18 mouse cellular contexts compared by ENCODE assay signal in genomic region chr19:26143539-26143938, GRCm38 (mm10).
DNase-seq lines count a peak whose midpoint lies in the region; ATAC-seq and TF ChIP-seq lines count a peak whose summit lies in the region.
"Had no signal": no experiment of that assay in that cellular context is flagged by ENCODE, and none has a peak within 500 bp of the region (broad histone marks: within the 10 kb centered on the region; RNA-seq: fewer than 3 reads in every experiment).

No protein-coding gene starts in this region.

- no peak overlapping the region for H3K27ac ChIP-seq in intestine, embryonic 15.5 days
- H3K27ac ChIP-seq in intestine, postnatal 0 days (ENCODE audit: low read depth, low read length): no peak overlapping the region
- H3K27ac ChIP-seq in intestine, embryonic 16.5 days (ENCODE audit: low read length): no peak overlapping the region

- no peaks in the 10 kb centered on the region for H3K9me3 ChIP-seq in intestine, embryonic 15.5 days
- H3K9me3 ChIP-seq in intestine, postnatal 0 days (ENCODE audit: control insufficient read depth): no peaks in the 10 kb centered on the region
- no peaks in the 10 kb centered on the region for H3K9me3 ChIP-seq in intestine, embryonic 16.5 days (ENCODE audit: control insufficient read depth, low read length)

- no peak overlapping the region for H3K9ac ChIP-seq in intestine, embryonic 15.5 days
- H3K9ac ChIP-seq in intestine, postnatal 0 days (ENCODE audit: low read depth, low read length): no peak overlapping the region
- no peak overlapping the region for H3K9ac ChIP-seq in intestine, embryonic 16.5 days (ENCODE audit: low read depth, low read length)

- no peaks in the 10 kb centered on the region for H3K27me3 ChIP-seq in intestine, embryonic 15.5 days (replicated peaks)
- H3K27me3 ChIP-seq in intestine, postnatal 0 days (replicated peaks; ENCODE audit: control insufficient read depth, insufficient read depth, low read length): no peaks in the 10 kb centered on the region
- H3K27me3 ChIP-seq in intestine, embryonic 16.5 days (replicated peaks; ENCODE audit: control insufficient read depth, insufficient read depth, low read length): no peaks in the 10 kb centered on the region
- H3K27me3 ChIP-seq: CH12.LX had no signal

- 73% methylated on average over 2 of the region's 2 CpGs for WGBS in intestine, embryonic 15.5 days
- 25% methylated on average over 2 of the region's 2 CpGs for WGBS in intestine, postnatal 0 days
- 64% methylated on average over 2 of the region's 2 CpGs for WGBS in intestine, embryonic 16.5 days

- H3K4me3 ChIP-seq in intestine, embryonic 15.5 days (replicated peaks): no peak overlapping the region
- H3K4me3 ChIP-seq in intestine, postnatal 0 days (ENCODE audit: low read depth, low read length): no peak overlapping the region
- H3K4me3 ChIP-seq in intestine, embryonic 16.5 days (ENCODE audit: low read length): no peak overlapping the region

- no peak overlapping the region for H3K4me2 ChIP-seq in intestine, embryonic 15.5 days (replicated peaks)
- no peak overlapping the region for H3K4me2 ChIP-seq in intestine, postnatal 0 days (replicated peaks; ENCODE audit: low read depth)
- H3K4me2 ChIP-seq in intestine, embryonic 16.5 days (ENCODE audit: low read depth, low read length): no peak overlapping the region

- H3K4me1 ChIP-seq in intestine, embryonic 15.5 days (replicated peaks): no peaks in the 10 kb centered on the region
- H3K4me1 ChIP-seq in intestine, postnatal 0 days (replicated peaks; ENCODE audit: control insufficient read depth, insufficient read depth, low read length): 0 out of 2 replicates have a peak, but pooled peaks cover 2% of the 10 kb centered on the region
- H3K4me1 ChIP-seq in intestine, embryonic 16.5 days (ENCODE audit: control insufficient read depth, insufficient read depth, low read length): no peaks in the 10 kb centered on the region

- no peak for TF ChIP-seq CTCF in intestine, postnatal 0 days (IDR thresholded peaks at IDR 0.05; ENCODE audit: low read depth)

- peak; percentile 63 for ATAC-seq in intestine, embryonic 15.5 days
- ATAC-seq in intestine, postnatal 0 days: no peak
- peak; percentile 70 for ATAC-seq in intestine, embryonic 16.5 days
- ATAC-seq: activated CD4-positive, CD25-positive, alpha-beta regulatory T cell, adult 4 months; CD4-positive, CD25-positive, alpha-beta regulatory T cell, adult 4 months; Patski had no signal

- no peaks in the 10 kb centered on the region for H3K36me3 ChIP-seq in intestine, embryonic 15.5 days
- no peaks in the 10 kb centered on the region for H3K36me3 ChIP-seq in intestine, postnatal 0 days (ENCODE audit: control insufficient read depth, insufficient read depth)
- no peaks in the 10 kb centered on the region for H3K36me3 ChIP-seq in intestine, embryonic 16.5 days (ENCODE audit: control insufficient read depth, insufficient read depth, low read length)
- H3K36me3 ChIP-seq: G1E had no signal

- no peak for DNase-seq in B cell, adult 2 months
- DNase-seq: adrenal gland, adult 8-10 months; adrenal gland, postnatal 10 days; adrenal gland, postnatal 14 days; adrenal gland, postnatal 25 days; adrenal gland, postnatal 36 days; cerebellum, adult 11 months; cerebellum, adult 11-12 months; cerebellum, adult 18-20 months; cerebellum, adult 2 months had no signal
